Mouse (Mus musculus) forebrain, embryonic 13.5 days (tissue): ENCODE results near the gene Scarf2. TPM values are rescaled to one million over a fixed set of nuclear protein-coding genes. Genes with fewer than 3 reads are reported as not detected.
A peak's percentile ranks its signal among the peaks of the same experiment; 100 is the strongest.

ENCODE experiments used
- ATAC-seq: fragments of 200-750 bp; cut with Nextera tagmentation; 2 replicates; pipeline ENCODE4 v1.8.0; 2017
- H3K27ac ChIP-seq: fragments of 300-500 bp; sonication (generic); 2 replicates; pipeline ENCODE4 v1.5.1; 2015; ENCODE audit warnings: inconsistent platforms, mild to moderate bottlenecking, moderate library complexity
- H3K27me3 ChIP-seq: fragments of 300-500 bp; sonication (generic); 2 replicates; pipeline ENCODE4 v1.6.1; 2015; ENCODE audit warnings: mild to moderate bottlenecking, inconsistent platforms
- H3K36me3 ChIP-seq: fragments of 300-500 bp; sonication (generic); 2 replicates; pipeline ENCODE4 v1.6.1; 2015; ENCODE audit warnings: mild to moderate bottlenecking, inconsistent platforms; ENCODE audit not compliant: poor library complexity, severe bottlenecking
- H3K4me1 ChIP-seq: fragments of 300-500 bp; sonication (generic); 2 replicates; pipeline ENCODE4 v1.6.1; 2015; ENCODE audit warnings: inconsistent platforms
- H3K4me2 ChIP-seq: fragments of 300-500 bp; sonication (generic); 2 replicates; pipeline ENCODE4 v1.6.1; 2015; ENCODE audit warnings: inconsistent platforms, mild to moderate bottlenecking, moderate library complexity
- H3K4me3 ChIP-seq: fragments of 300-500 bp; sonication (generic); 2 replicates; pipeline ENCODE4 v1.5.1; 2015; ENCODE audit warnings: mild to moderate bottlenecking, inconsistent platforms
- H3K9ac ChIP-seq: fragments of 300-500 bp; sonication (generic); 2 replicates; pipeline ENCODE4 v1.6.1; 2015; ENCODE audit warnings: mild to moderate bottlenecking, inconsistent platforms
- H3K9me3 ChIP-seq: fragments of 300-500 bp; sonication (generic); replicated peaks from 2 replicates; pipeline ENCODE4 v1.6.1; 2016; ENCODE audit warnings: inconsistent platforms
- WGBS: fragments of 180-500 bp; shearing (Covaris S2); methylation state at CpG from one replicate; pipeline ENCODE4 v1.1.7; 2015; 5-methylcytosine and 5-hydroxymethylcytosine counted together
- polyA plus RNA-seq: library from polyadenylated mRNA; unstranded; fragments of >200 nt; fragmentation: Nextera tagmentation; extraction: Ambion mirVana; gene quantifications from 2 replicates; pipeline ENCODE4 v1.2.1, GENCODE M21; 2015

The Scarf2 gene
- polyA plus RNA-seq, 1 experiment from 2014 or later: 0.76 TPM

DNA sequence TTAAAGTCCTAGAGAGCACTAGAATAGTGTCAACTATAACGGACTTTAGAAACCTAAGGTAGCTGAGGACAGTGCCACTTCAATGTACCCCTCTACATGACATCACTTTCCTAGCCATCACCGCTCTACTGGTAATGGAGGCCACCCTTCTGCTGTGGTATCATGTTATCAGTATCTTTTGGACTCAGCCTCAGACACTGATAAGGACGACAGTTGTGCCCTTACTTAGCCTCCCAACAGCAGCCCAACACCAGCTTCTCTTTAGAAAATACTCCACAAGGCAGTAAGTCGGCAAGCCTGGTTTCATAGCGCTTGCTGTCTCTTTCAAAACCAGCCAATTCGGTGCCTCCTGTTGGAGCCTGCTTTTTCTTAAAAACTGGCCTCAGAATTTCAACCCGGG lies 37.5 kb downstream of the Scarf2 start:
- H3K27me3 ChIP-seq: peaks cover 82% of the 10 kb centered on the region

GRCm38 (mm10) chr16:17835481-17835880 lies 38.4 kb downstream of the Scarf2 start:
- H3K9me3 ChIP-seq: no peaks in the 10 kb centered on the region
- 49% methylated on average over 13 of the region's 13 CpGs for WGBS
- H3K27me3 ChIP-seq: peaks cover 72% of the 10 kb centered on the region
- ATAC-seq: no peak
- peaks cover 13% of the 10 kb centered on the region for H3K36me3 ChIP-seq
- no peak overlapping the region for H3K4me2 ChIP-seq
- no peak overlapping the region for H3K27ac ChIP-seq
- no peak overlapping the region for H3K4me3 ChIP-seq
- no peak overlapping the region for H3K9ac ChIP-seq
- H3K4me1 ChIP-seq: peaks cover 14% of the 10 kb centered on the region

More for the DNA sequence above, 37.5 kb downstream of the Scarf2 start:
- peaks cover 14% of the 10 kb centered on the region for H3K4me1 ChIP-seq
- H3K9ac ChIP-seq: no peak overlapping the region; the same call in 1 of the 2 replicates
- H3K27ac ChIP-seq: no peak overlapping the region
- H3K36me3 ChIP-seq: peaks cover 7% of the 10 kb centered on the region; the same call in 1 of the 2 replicates
- H3K4me3 ChIP-seq: peak overlapping the region; percentile 55
- no peak for ATAC-seq
- WGBS: 50% methylated on average over 7 of the region's 7 CpGs
- no peaks in the 10 kb centered on the region for H3K9me3 ChIP-seq
- H3K4me2 ChIP-seq: peak overlapping the region; percentile 84

DNA sequence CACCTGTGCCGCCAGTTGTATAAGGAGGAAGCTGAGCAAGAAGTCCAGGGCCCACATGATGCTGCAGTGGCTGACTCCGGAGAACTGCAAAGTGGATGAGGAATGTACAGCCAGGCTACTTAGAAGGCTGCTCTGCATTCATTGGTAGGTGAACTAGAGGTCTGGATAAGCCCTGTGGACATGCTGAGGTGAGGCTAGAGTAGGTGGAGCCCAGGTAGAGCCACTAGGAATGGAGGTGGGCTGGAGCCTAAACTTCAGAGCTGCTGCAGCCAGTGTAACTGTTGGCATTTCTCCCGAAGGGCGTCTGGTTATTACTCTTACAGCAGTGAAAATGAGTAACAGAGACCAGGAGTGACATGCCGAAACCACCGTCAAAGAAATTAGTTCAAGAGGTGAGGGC lies 41.0 kb downstream of the Scarf2 start, which contains the start of gene Car15:
TSS of gene Car15 (minus strand) at position 314 of the 400 bp plus-strand sequence.
- no peak for ATAC-seq
- Histone ChIP-seq H3K27ac (no peak within 1 kb of the TSS), H3K9ac (no peak within 1 kb of the TSS), H3K4me3 (no peak within 1 kb of the TSS), H3K4me1 (peaks cover 11% of the 10 kb centered on the region), H3K9me3 (no peaks in the 10 kb centered on the region), H3K4me2 (no peak within 1 kb of the TSS), H3K27me3 (peaks cover 47% of the 10 kb centered on the region), H3K36me3 (peaks cover 39% of the 10 kb centered on the region)
- WGBS: 87% methylated on average over 6 of the region's 6 CpGs

- ATAC-seq: no peak
Observed at GRCm38 (mm10) chr16:17839976-17840375, 42.9 kb downstream of the Scarf2 start.

GRCm38 (mm10) chr16:17842437-17842836 lies 45.4 kb downstream of the Scarf2 start:
- Histone ChIP-seq H3K4me2 (no peak overlapping the region), H3K27me3 (peaks cover 3% of the 10 kb centered on the region), H3K27ac (no peak overlapping the region), H3K4me3 (no peak overlapping the region), H3K9me3 (no peaks in the 10 kb centered on the region), H3K36me3 (peaks cover 83% of the 10 kb centered on the region), H3K4me1 (no peaks in the 10 kb centered on the region), H3K9ac (no peak overlapping the region)
- no peak for ATAC-seq
- WGBS: 94% methylated on average over 7 of the region's 7 CpGs

More at GRCm38 (mm10) chr16:17839976-17840375, 42.9 kb downstream of the Scarf2 start:
- Histone ChIP-seq H3K27ac (no peak overlapping the region), H3K36me3 (peaks cover 58% of the 10 kb centered on the region), H3K9me3 (no peaks in the 10 kb centered on the region), H3K9ac (no peak overlapping the region), H3K4me2 (no peak overlapping the region), H3K4me1 (no peaks in the 10 kb centered on the region), H3K4me3 (no peak overlapping the region), H3K27me3 (peaks cover 27% of the 10 kb centered on the region)
- WGBS: 89% methylated on average over 4 of the region's 4 CpGs

DNA sequence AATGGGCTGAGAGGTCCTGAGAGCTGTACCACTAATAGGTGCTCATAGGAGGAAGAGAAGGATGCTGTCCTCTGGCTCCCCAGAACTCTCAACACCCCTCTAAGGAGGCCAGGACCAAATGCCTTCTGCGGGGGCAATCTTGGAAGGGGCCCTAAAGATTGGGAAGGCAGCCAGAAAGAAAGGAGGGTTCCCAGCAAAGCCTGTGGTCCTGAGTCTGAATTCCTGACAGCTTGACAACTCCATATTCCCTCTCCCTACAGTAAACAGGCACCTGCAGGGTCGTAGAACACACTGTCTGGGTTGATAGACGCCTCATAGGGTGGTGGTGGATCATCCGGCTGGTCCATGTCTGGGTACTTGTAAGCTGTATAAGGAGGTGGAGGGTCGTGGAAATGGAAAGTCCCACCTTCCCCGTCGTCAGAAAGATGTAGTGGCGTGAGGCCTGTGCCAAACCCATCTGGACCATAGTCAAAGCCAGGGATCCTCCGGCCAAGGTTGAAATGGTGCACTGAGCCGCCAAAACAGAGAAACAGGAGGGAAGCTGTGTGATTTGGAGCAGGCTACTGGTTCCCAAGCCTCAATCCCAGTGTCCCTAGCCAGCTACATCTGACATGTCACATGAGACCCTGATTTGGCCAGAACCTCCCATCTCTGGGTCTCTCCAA lies 46.8 kb downstream of the Scarf2 start:
- ATAC-seq: no peak
- no peak overlapping the region for H3K4me2 ChIP-seq
- H3K27me3 ChIP-seq: no peaks in the 10 kb centered on the region
- peaks cover 90% of the 10 kb centered on the region for H3K36me3 ChIP-seq
- 90% methylated on average over 10 of the region's 10 CpGs for WGBS
- H3K27ac ChIP-seq: no peak overlapping the region
- H3K9ac ChIP-seq: no peak overlapping the region
- H3K4me1 ChIP-seq: no peaks in the 10 kb centered on the region
- no peak overlapping the region for H3K4me3 ChIP-seq
- no peaks in the 10 kb centered on the region for H3K9me3 ChIP-seq

- 98% methylated on average over 6 of the region's 6 CpGs for WGBS
- H3K4me3 ChIP-seq: no peak overlapping the region
- ATAC-seq: no peak
Observed at GRCm38 (mm10) chr16:17848431-17848830, 51.3 kb downstream of the Scarf2 start.

DNA sequence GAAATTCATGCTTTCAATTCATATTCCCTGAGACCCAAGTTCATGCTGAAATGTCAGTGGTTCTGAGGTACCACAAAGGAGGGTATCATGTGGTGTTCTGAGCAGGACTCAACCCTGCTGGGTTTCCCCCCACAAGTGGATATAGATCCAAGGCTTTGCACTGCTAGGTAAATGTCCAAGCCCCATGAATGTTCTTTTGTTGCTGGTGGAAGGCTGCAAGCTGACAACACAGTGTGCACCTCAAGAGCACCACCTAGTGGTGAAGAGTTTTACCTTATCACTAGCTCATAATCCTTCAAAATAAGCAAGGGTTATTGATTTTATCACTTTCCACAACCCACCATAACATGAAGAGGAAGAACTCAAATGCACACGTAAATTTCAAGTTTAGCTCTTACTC lies 51.8 kb downstream of the Scarf2 start:
- no peaks in the 10 kb centered on the region for H3K9me3 ChIP-seq
- H3K36me3 ChIP-seq: peaks cover 92% of the 10 kb centered on the region
- ATAC-seq: 0 out of 2 replicates have a peak, but pooled peaks have one; percentile 55
- H3K27me3 ChIP-seq: no peaks in the 10 kb centered on the region
- peak overlapping the region; percentile 45 for H3K27ac ChIP-seq
- H3K4me3 ChIP-seq: no peak overlapping the region
- H3K4me1 ChIP-seq: no peaks in the 10 kb centered on the region
- H3K4me2 ChIP-seq: no peak overlapping the region
- 20% methylated on average over 1 of the region's 1 CpGs for WGBS
- H3K9ac ChIP-seq: 0 out of 2 replicates have a peak overlapping the region, but pooled peaks have one; percentile 12

More at GRCm38 (mm10) chr16:17848431-17848830, 51.3 kb downstream of the Scarf2 start:
- Histone ChIP-seq H3K9ac (0 out of 2 replicates have a peak overlapping the region, but pooled peaks have one; percentile 12), H3K36me3 (peaks cover 93% of the 10 kb centered on the region), H3K4me2 (no peak overlapping the region), H3K27me3 (no peaks in the 10 kb centered on the region), H3K27ac (peak overlapping the region; percentile 45), H3K9me3 (no peaks in the 10 kb centered on the region), H3K4me1 (no peaks in the 10 kb centered on the region)

DNA sequence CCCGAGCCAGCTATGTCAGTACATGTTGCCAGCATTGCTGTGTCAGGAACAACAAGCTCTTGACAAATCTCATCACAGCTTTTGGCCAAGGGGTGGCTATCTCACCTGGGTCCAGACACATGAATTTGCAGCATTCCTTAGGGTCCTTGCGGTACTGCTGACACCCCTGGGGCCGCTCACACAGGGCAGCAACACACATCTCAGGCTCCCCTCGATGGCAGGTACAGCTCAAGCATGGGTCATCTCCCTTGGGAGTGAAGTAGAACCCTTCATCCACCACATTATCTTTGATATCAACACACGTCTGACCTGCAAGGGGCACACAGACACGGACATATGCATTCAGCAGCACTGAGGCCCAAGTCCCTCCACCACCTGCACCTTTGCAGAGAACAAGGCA lies 52.4 kb downstream of the Scarf2 start:
- 91% methylated on average over 6 of the region's 6 CpGs for WGBS
- H3K9me3 ChIP-seq: no peaks in the 10 kb centered on the region
- H3K9ac ChIP-seq: no peak overlapping the region
- H3K27me3 ChIP-seq: no peaks in the 10 kb centered on the region
- no peak overlapping the region for H3K27ac ChIP-seq
- no peak overlapping the region for H3K4me2 ChIP-seq
- H3K36me3 ChIP-seq: peaks cover 92% of the 10 kb centered on the region
- no peaks in the 10 kb centered on the region for H3K4me1 ChIP-seq
- no peak overlapping the region for H3K4me3 ChIP-seq
- ATAC-seq: no peak

- Histone ChIP-seq H3K27me3 (no peaks in the 10 kb centered on the region), H3K36me3 (peaks cover 89% of the 10 kb centered on the region), H3K4me2 (no peak overlapping the region), H3K4me3 (no peak overlapping the region), H3K9ac (no peak overlapping the region), H3K9me3 (no peaks in the 10 kb centered on the region), H3K27ac (no peak overlapping the region), H3K4me1 (no peaks in the 10 kb centered on the region)
- WGBS: 97% methylated on average over 5 of the region's 5 CpGs
- ATAC-seq: no peak
Observed at GRCm38 (mm10) chr16:17851331-17851730, 54.2 kb downstream of the Scarf2 start.

DNA sequence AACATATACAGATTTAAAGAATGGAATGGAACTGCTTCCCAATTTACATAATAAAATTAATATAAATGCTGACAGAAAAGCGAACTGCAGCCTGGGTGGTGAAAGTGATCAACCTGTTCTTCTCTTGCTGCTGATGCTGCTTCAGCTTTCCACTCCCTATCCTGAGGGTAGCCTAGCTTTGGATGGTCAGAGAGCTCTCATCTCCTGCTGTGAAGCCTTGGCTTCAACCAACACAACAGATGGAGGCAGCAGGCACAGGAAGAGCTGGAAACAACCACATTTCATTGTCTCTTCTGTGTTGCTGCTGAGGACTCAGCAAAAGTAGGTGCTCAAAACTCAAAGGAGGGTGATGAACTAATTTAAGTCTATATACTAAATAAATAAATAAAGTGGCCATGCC lies 54.8 kb downstream of the Scarf2 start:
- no peak overlapping the region for H3K27ac ChIP-seq
- ATAC-seq: no peak
- 95% methylated on average over 1 of the region's 1 CpGs for WGBS
- H3K27me3 ChIP-seq: no peaks in the 10 kb centered on the region
- H3K9me3 ChIP-seq: no peaks in the 10 kb centered on the region
- no peak overlapping the region for H3K4me3 ChIP-seq
- peaks cover 89% of the 10 kb centered on the region for H3K36me3 ChIP-seq
- H3K9ac ChIP-seq: no peak overlapping the region
- H3K4me1 ChIP-seq: no peaks in the 10 kb centered on the region
- H3K4me2 ChIP-seq: no peak overlapping the region

- no peaks in the 10 kb centered on the region for H3K4me1 ChIP-seq
- H3K27ac ChIP-seq: no peak overlapping the region
- no peak overlapping the region for H3K4me3 ChIP-seq
- no peaks in the 10 kb centered on the region for H3K27me3 ChIP-seq
- no peak overlapping the region for H3K4me2 ChIP-seq
- no peak for ATAC-seq
- H3K36me3 ChIP-seq: peaks cover 90% of the 10 kb centered on the region
- no peak overlapping the region for H3K9ac ChIP-seq
- no peaks in the 10 kb centered on the region for H3K9me3 ChIP-seq
- WGBS: 86% methylated on average over 2 of the region's 2 CpGs
Observed at GRCm38 (mm10) chr16:17853263-17853662, 56.2 kb downstream of the Scarf2 start.

GRCm38 (mm10) chr16:17857157-17857556 lies 60.1 kb downstream of the Scarf2 start:
- H3K4me2 ChIP-seq: no peak overlapping the region
- H3K36me3 ChIP-seq: peaks cover 89% of the 10 kb centered on the region
- no peaks in the 10 kb centered on the region for H3K9me3 ChIP-seq
- 92% methylated on average over 7 of the region's 7 CpGs for WGBS
- no peaks in the 10 kb centered on the region for H3K4me1 ChIP-seq
- H3K27ac ChIP-seq: no peak overlapping the region
- no peak overlapping the region for H3K4me3 ChIP-seq
- no peak overlapping the region for H3K9ac ChIP-seq
- no peaks in the 10 kb centered on the region for H3K27me3 ChIP-seq
- no peak for ATAC-seq
